Mouse (Mus musculus): Measurements from ENCODE around the gene C1ql1. TPM values are rescaled to one million over a fixed set of nuclear protein-coding genes. Genes with fewer than 3 reads are reported as not detected.

Gene C1ql1
- polyA plus RNA-seq, 1 experiment from 2014 or later: 8.2 TPM

- no peak for DNase-seq (ENCODE audit: low spot score)
- no peaks in the 10 kb centered on the region for H3K27me3 ChIP-seq (replicated peaks; ENCODE audit: control insufficient read depth, insufficient read depth, low read length)
- H3K4me2 ChIP-seq (ENCODE audit: low read length): peak overlapping the region; percentile 31
- 29% methylated on average over 24 of the region's 24 CpGs for WGBS
- peaks cover 12% of the 10 kb centered on the region for H3K4me1 ChIP-seq (replicated peaks; ENCODE audit: control insufficient read depth, insufficient read depth, low read length)
- ATAC-seq (replicated peaks; ENCODE audit: low FRiP score, low TSS enrichment, low read depth): no peak
- H3K9ac ChIP-seq (ENCODE audit: low read length): peak overlapping the region; percentile 7; the same call in 1 of the 2 replicates
- H3K27ac ChIP-seq (ENCODE audit: low read depth): no peak overlapping the region; the same call in 1 of the 2 replicates
- no peak overlapping the region for H3K4me3 ChIP-seq (ENCODE audit: low read depth, low read length)
- no peaks in the 10 kb centered on the region for H3K36me3 ChIP-seq (ENCODE audit: control insufficient read depth, insufficient read depth, low read length)
- no peaks in the 10 kb centered on the region for H3K9me3 ChIP-seq (ENCODE audit: control insufficient read depth, low read length)
Measured at GRCm38 (mm10) chr11:102963855-102964546, 17.5 kb upstream of the C1ql1 start.

DNA sequence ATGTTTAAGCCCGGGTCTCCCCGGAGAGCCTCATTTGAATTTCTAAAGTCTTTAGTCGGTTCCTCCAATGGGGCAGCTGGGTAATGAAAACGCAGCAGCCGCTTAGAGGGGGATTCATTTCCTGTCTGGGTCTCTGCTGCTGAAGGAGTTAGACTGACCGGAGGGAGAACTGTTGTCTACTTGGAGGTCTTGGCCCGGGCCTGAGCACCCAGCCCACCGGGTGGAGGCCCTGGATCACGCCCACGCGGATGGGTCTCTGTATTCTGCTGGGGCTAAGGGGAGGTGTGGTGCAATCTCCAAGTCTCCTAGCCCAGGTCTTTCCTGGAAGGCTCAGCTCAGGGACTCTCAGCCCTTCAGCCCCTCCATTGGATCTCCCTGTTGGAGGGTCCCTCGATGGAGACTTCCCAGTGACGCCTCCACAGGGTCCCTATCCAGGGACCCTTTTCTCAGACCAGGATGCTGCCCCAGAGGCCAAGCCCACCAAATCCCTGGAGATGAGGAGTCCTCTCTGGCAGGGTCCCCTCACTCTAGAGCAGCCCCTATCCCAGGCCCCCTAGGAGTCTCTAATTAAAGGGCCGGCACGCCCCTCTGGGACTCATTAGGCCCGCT, 16.9 kb upstream of the C1ql1 start:
- Histone ChIP-seq H3K4me2 (ENCODE audit: low read length) (peak overlapping the region; percentile 31), H3K27ac (ENCODE audit: low read depth) (peak overlapping the region; percentile 60), H3K36me3 (ENCODE audit: control insufficient read depth, insufficient read depth, low read length) (no peaks in the 10 kb centered on the region), H3K4me1 (replicated peaks; ENCODE audit: control insufficient read depth, insufficient read depth, low read length) (peaks cover 15% of the 10 kb centered on the region), H3K4me3 (ENCODE audit: low read depth, low read length) (no peak overlapping the region), H3K9ac (ENCODE audit: low read length) (peak overlapping the region; percentile 7; the same call in 1 of the 2 replicates), H3K27me3 (replicated peaks; ENCODE audit: control insufficient read depth, insufficient read depth, low read length) (no peaks in the 10 kb centered on the region), H3K9me3 (ENCODE audit: control insufficient read depth, low read length) (no peaks in the 10 kb centered on the region)
- WGBS: 9% methylated on average over 16 of the region's 16 CpGs
- ATAC-seq (replicated peaks; ENCODE audit: low FRiP score, low TSS enrichment, low read depth) (0 out of 2 replicates have a peak, but pooled peaks have one; percentile 24), DNase-seq (ENCODE audit: low spot score) (peak; percentile 64)

GRCm38 (mm10) chr11:102962861-102963245, 16.4 kb upstream of the C1ql1 start:
- H3K27ac ChIP-seq (ENCODE audit: low read depth): peak overlapping the region; percentile 60
- no peak for ATAC-seq (replicated peaks; ENCODE audit: low FRiP score, low TSS enrichment, low read depth)

DNA sequence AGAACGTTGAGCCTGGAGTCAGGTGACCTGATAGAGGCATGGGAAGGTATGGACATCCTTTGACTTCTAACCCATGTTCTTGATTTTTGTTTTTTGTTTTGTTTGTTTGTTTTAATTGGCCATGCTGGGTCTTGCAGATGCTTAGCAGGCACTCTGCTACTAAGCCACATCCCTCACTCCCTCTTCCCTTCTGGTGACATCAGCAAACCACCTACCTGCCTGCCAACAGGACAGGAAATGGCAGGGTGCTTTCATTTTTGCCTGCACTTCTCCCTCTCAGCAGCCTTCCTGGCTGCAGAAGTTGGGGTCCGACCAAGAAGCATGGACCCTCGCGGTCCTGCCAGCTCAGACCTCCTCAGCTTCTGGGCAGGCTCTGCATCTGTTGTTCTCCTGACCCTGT, 14.6 kb upstream of the C1ql1 start:
- Histone ChIP-seq H3K27ac (ENCODE audit: low read depth) (no peak overlapping the region), H3K27me3 (replicated peaks; ENCODE audit: control insufficient read depth, insufficient read depth, low read length) (no peaks in the 10 kb centered on the region), H3K9ac (ENCODE audit: low read length) (no peak overlapping the region), H3K36me3 (ENCODE audit: control insufficient read depth, insufficient read depth, low read length) (no peaks in the 10 kb centered on the region), H3K4me3 (ENCODE audit: low read depth, low read length) (no peak overlapping the region), H3K4me2 (ENCODE audit: low read length) (no peak overlapping the region), H3K9me3 (ENCODE audit: control insufficient read depth, low read length) (no peaks in the 10 kb centered on the region), H3K4me1 (replicated peaks; ENCODE audit: control insufficient read depth, insufficient read depth, low read length) (peaks cover 34% of the 10 kb centered on the region)
- no peak for DNase-seq (ENCODE audit: low spot score)
- WGBS: 89% methylated on average over 4 of the region's 4 CpGs
- no peak for ATAC-seq (replicated peaks; ENCODE audit: low FRiP score, low TSS enrichment, low read depth)

More at GRCm38 (mm10) chr11:102962861-102963245, 16.4 kb upstream of the C1ql1 start:
- DNase-seq (ENCODE audit: low spot score): no peak
- H3K36me3 ChIP-seq (ENCODE audit: control insufficient read depth, insufficient read depth, low read length): no peaks in the 10 kb centered on the region
- H3K9ac ChIP-seq (ENCODE audit: low read length): no peak overlapping the region
- peaks cover 19% of the 10 kb centered on the region for H3K4me1 ChIP-seq (replicated peaks; ENCODE audit: control insufficient read depth, insufficient read depth, low read length)
- no peak overlapping the region for H3K4me3 ChIP-seq (ENCODE audit: low read depth, low read length)
- no peaks in the 10 kb centered on the region for H3K27me3 ChIP-seq (replicated peaks; ENCODE audit: control insufficient read depth, insufficient read depth, low read length)
- no peaks in the 10 kb centered on the region for H3K9me3 ChIP-seq (ENCODE audit: control insufficient read depth, low read length)
- H3K4me2 ChIP-seq (ENCODE audit: low read length): peak overlapping the region; percentile 31; the same call in 1 of the 2 replicates
- 36% methylated on average over 7 of the region's 7 CpGs for WGBS

- Histone ChIP-seq H3K4me2 (ENCODE audit: low read length) (no peak overlapping the region), H3K36me3 (ENCODE audit: control insufficient read depth, insufficient read depth, low read length) (no peaks in the 10 kb centered on the region), H3K4me3 (ENCODE audit: low read depth, low read length) (no peak overlapping the region), H3K9me3 (ENCODE audit: control insufficient read depth, low read length) (no peaks in the 10 kb centered on the region), H3K9ac (ENCODE audit: low read length) (no peak overlapping the region), H3K4me1 (replicated peaks; ENCODE audit: control insufficient read depth, insufficient read depth, low read length) (peaks cover 41% of the 10 kb centered on the region), H3K27me3 (replicated peaks; ENCODE audit: control insufficient read depth, insufficient read depth, low read length) (no peaks in the 10 kb centered on the region), H3K27ac (ENCODE audit: low read depth) (no peak overlapping the region)
- ATAC-seq (replicated peaks; ENCODE audit: low FRiP score, low TSS enrichment, low read depth) (no peak), DNase-seq (ENCODE audit: low spot score) (no peak)
- WGBS: 79% methylated on average over 1 of the region's 1 CpGs
Measured at GRCm38 (mm10) chr11:102958870-102959269, 12.4 kb upstream of the C1ql1 start.

- no peaks in the 10 kb centered on the region for H3K36me3 ChIP-seq (ENCODE audit: control insufficient read depth, insufficient read depth, low read length)
- peaks cover 37% of the 10 kb centered on the region for H3K4me1 ChIP-seq (replicated peaks; ENCODE audit: control insufficient read depth, insufficient read depth, low read length)
- 79% methylated on average over 6 of the region's 6 CpGs for WGBS
- ATAC-seq (replicated peaks; ENCODE audit: low FRiP score, low TSS enrichment, low read depth) (no peak), DNase-seq (ENCODE audit: low spot score) (no peak)
- no peak overlapping the region; the same call in 1 of the 2 replicates for H3K27ac ChIP-seq (ENCODE audit: low read depth)
- no peak overlapping the region for H3K9ac ChIP-seq (ENCODE audit: low read length)
- H3K4me2 ChIP-seq (ENCODE audit: low read length): no peak overlapping the region
- no peaks in the 10 kb centered on the region for H3K9me3 ChIP-seq (ENCODE audit: control insufficient read depth, low read length)
- no peak overlapping the region for H3K4me3 ChIP-seq (ENCODE audit: low read depth, low read length)
- H3K27me3 ChIP-seq (replicated peaks; ENCODE audit: control insufficient read depth, insufficient read depth, low read length): no peaks in the 10 kb centered on the region
Measured at GRCm38 (mm10) chr11:102958431-102958830, 11.9 kb upstream of the C1ql1 start.

- Histone ChIP-seq H3K9me3 (ENCODE audit: control insufficient read depth, low read length) (no peaks in the 10 kb centered on the region), H3K27me3 (replicated peaks; ENCODE audit: control insufficient read depth, insufficient read depth, low read length) (no peaks in the 10 kb centered on the region), H3K4me3 (ENCODE audit: low read depth, low read length) (no peak overlapping the region), H3K4me1 (replicated peaks; ENCODE audit: control insufficient read depth, insufficient read depth, low read length) (peaks cover 37% of the 10 kb centered on the region), H3K27ac (ENCODE audit: low read depth) (peak overlapping the region; percentile 84), H3K4me2 (ENCODE audit: low read length) (peak overlapping the region; percentile 2; the same call in 1 of the 2 replicates), H3K36me3 (ENCODE audit: control insufficient read depth, insufficient read depth, low read length) (no peaks in the 10 kb centered on the region), H3K9ac (ENCODE audit: low read length) (no peak overlapping the region)
- 58% methylated on average over 8 of the region's 8 CpGs for WGBS
- no peak for ATAC-seq (replicated peaks; ENCODE audit: low FRiP score, low TSS enrichment, low read depth)
- no peak for DNase-seq (ENCODE audit: low spot score)
Measured at GRCm38 (mm10) chr11:102957692-102958091, 11.2 kb upstream of the C1ql1 start.

DNA sequence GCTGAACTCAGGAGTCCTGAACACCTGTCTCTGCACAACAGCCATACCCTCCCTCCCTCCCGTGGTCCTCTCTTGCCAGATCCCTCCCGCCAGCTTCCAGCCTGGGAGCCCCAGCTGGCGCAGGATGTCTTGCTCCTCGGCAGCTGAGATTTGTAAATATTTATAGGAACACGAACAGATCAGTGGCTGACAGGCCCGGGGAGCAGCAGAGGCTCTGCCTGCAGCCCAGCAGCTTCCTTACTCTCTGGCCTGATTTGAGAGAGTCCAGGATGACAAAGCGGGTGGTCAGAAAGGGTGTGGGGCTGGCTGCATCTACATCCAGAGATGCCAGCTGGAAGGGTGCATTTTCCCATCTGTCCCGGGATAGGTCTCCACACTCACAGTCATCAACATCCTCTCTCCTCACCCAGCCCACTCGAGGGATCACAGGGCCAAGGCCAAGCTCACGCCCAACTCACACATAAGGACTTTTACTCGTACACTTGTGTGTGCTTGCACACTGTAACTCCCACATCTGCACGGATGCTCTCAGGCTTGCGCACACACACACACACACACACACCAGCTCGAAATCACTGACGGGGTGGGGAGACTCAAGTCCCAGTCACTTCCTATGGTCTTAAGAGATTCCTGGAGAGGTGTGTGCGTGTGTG, 10.6 kb upstream of the C1ql1 start:
- H3K9me3 ChIP-seq (ENCODE audit: control insufficient read depth, low read length): no peaks in the 10 kb centered on the region
- no peak overlapping the region for H3K9ac ChIP-seq (ENCODE audit: low read length)
- WGBS: 21% methylated on average over 16 of the region's 16 CpGs
- no peaks in the 10 kb centered on the region for H3K36me3 ChIP-seq (ENCODE audit: control insufficient read depth, insufficient read depth, low read length)
- H3K4me2 ChIP-seq (ENCODE audit: low read length): peak overlapping the region; percentile 2; the same call in 1 of the 2 replicates
- DNase-seq (ENCODE audit: low spot score): peak; percentile 71
- peaks cover 39% of the 10 kb centered on the region for H3K4me1 ChIP-seq (replicated peaks; ENCODE audit: control insufficient read depth, insufficient read depth, low read length)
- 0 out of 2 replicates have a peak, but pooled peaks cover under 1% of the 10 kb centered on the region for H3K27me3 ChIP-seq (replicated peaks; ENCODE audit: control insufficient read depth, insufficient read depth, low read length)
- no peak overlapping the region for H3K4me3 ChIP-seq (ENCODE audit: low read depth, low read length)
- H3K27ac ChIP-seq (ENCODE audit: low read depth): peak overlapping the region; percentile 84
- peak; percentile 65; the same call in 1 of the 2 replicates for ATAC-seq (replicated peaks; ENCODE audit: low FRiP score, low TSS enrichment, low read depth)

Data from intestine, embryonic 14.5 days (tissue).